Mouse (Mus musculus) limb, embryonic 11.5 days (tissue): Measurements from ENCODE around the gene Nanos3. TPM values are rescaled to one million over a fixed set of nuclear protein-coding genes. Genes with fewer than 3 reads are reported as not detected.

Source experiments
- ATAC-seq: fragments of 200-750 bp; cut with Nextera tagmentation; 2 replicates; pipeline ENCODE4 v1.8.0; 2017; ENCODE audit warnings: low read depth; ENCODE audit not compliant: insufficient number of reproducible peaks, low FRiP score, low TSS enrichment
- DNase-seq: peaks from one replicate; pipeline ENCODE4 v3.0.0-alpha.2; 2015; ENCODE audit warnings: low spot score
- H3K27ac ChIP-seq: fragments of 300-500 bp; sonication (generic); replicated peaks from 2 replicates; pipeline ENCODE4 v1.5.1; 2014; ENCODE audit warnings: low read depth, mild to moderate bottlenecking, low read length
- H3K27me3 ChIP-seq: fragments of 300-500 bp; sonication (generic); 2 replicates; pipeline ENCODE4 v1.6.1; 2014; ENCODE audit warnings: mild to moderate bottlenecking, low read length, mixed read lengths; ENCODE audit not compliant: control insufficient read depth, insufficient read depth
- H3K36me3 ChIP-seq: fragments of 300-500 bp; sonication (generic); 2 replicates; pipeline ENCODE4 v1.6.1; 2014; ENCODE audit warnings: mild to moderate bottlenecking, low read length, moderate library complexity, mixed read lengths; ENCODE audit not compliant: control insufficient read depth, insufficient read depth
- H3K4me1 ChIP-seq: fragments of 300-500 bp; sonication (generic); 2 replicates; pipeline ENCODE4 v1.6.1; 2014; ENCODE audit warnings: low read length, mixed read lengths; ENCODE audit not compliant: control insufficient read depth, insufficient read depth
- H3K4me2 ChIP-seq: fragments of 300-500 bp; sonication (generic); 2 replicates; pipeline ENCODE4 v1.6.1; 2014; ENCODE audit warnings: low read depth, mild to moderate bottlenecking, moderate library complexity; ENCODE audit not compliant: severe bottlenecking
- H3K4me3 ChIP-seq: fragments of 300-500 bp; sonication (generic); 2 replicates; pipeline ENCODE4 v1.5.1; 2014; ENCODE audit warnings: low read depth, low read length
- H3K9ac ChIP-seq: fragments of 300-500 bp; sonication (generic); 2 replicates; pipeline ENCODE4 v1.6.1; 2014; ENCODE audit warnings: mild to moderate bottlenecking, low read length
- H3K9me3 ChIP-seq: fragments of 300-500 bp; sonication (generic); 2 replicates; pipeline ENCODE4 v1.6.1; 2016; ENCODE audit warnings: low read length; ENCODE audit not compliant: control insufficient read depth
- WGBS: fragments of 180-500 bp; shearing (Covaris S2); extraction: QIAGEN DNeasy Blood & Tissue Kit; methylation state at CpG from one replicate; pipeline ENCODE4 v1.1.7; 2014; 5-methylcytosine and 5-hydroxymethylcytosine counted together
- polyA plus RNA-seq: library from polyadenylated mRNA; unstranded; fragments of >200 nt; fragmentation: Nextera tagmentation; extraction: Ambion mirVana; gene quantifications from 2 replicates; pipeline ENCODE4 v1.2.1, GENCODE M21; 2014

The Nanos3 gene
- polyA plus RNA-seq, 1 experiment from 2014 or later, result 4.9 TPM

- Histone ChIP-seq H3K36me3 (peaks cover 26% of the 10 kb centered on the region), H3K4me1 (0 out of 2 replicates have a peak, but pooled peaks cover 2% of the 10 kb centered on the region), H3K4me2 (no peak overlapping the region), H3K9me3 (no peaks in the 10 kb centered on the region), H3K27me3 (no peaks in the 10 kb centered on the region), H3K4me3 (no peak overlapping the region), H3K9ac (no peak overlapping the region), H3K27ac (no peak overlapping the region)
- ATAC-seq (no peak), DNase-seq (no peak)
- 86% methylated on average over 4 of the region's 4 CpGs for WGBS
These were observed 28.3 kb upstream of the Nanos3 start for GRCm38 (mm10) chr8:84213277-84213676.

GRCm38 (mm10) chr8:84211881-84212563, 27.0 kb upstream of the Nanos3 start:
- H3K4me1 ChIP-seq, result 0 out of 2 replicates have a peak, but pooled peaks cover 2% of the 10 kb centered on the region
- no peaks in the 10 kb centered on the region for H3K27me3 ChIP-seq
- H3K36me3 ChIP-seq, result peaks cover 20% of the 10 kb centered on the region
- H3K4me2 ChIP-seq, result no peak overlapping the region
- WGBS, result 94% methylated on average over 31 of the region's 31 CpGs
- no peak overlapping the region for H3K4me3 ChIP-seq
- H3K9ac ChIP-seq, result no peak overlapping the region; the same call in 1 of the 2 replicates
- H3K9me3 ChIP-seq, result no peaks in the 10 kb centered on the region
- DNase-seq, result no peak
- ATAC-seq, result no peak
- no peak overlapping the region for H3K27ac ChIP-seq

GRCm38 (mm10) chr8:84211202-84211601, 26.2 kb upstream of the Nanos3 start:
- H3K27ac ChIP-seq, result no peak overlapping the region
- no peak for DNase-seq
- WGBS, result 86% methylated on average over 3 of the region's 3 CpGs

GRCm38 (mm10) chr8:84210167-84210791, 25.3 kb upstream of the Nanos3 start:
- Histone ChIP-seq H3K27me3 (no peaks in the 10 kb centered on the region), H3K4me3 (no peak overlapping the region), H3K4me1 (0 out of 2 replicates have a peak, but pooled peaks cover 2% of the 10 kb centered on the region), H3K9me3 (no peaks in the 10 kb centered on the region), H3K4me2 (no peak overlapping the region), H3K36me3 (peaks cover 18% of the 10 kb centered on the region), H3K27ac (no peak overlapping the region), H3K9ac (no peak overlapping the region)
- WGBS, result 63% methylated on average over 34 of the region's 34 CpGs
- DNase-seq (peak; percentile 90), ATAC-seq (0 out of 2 replicates have a peak, but pooled peaks have one; percentile 59)

More at GRCm38 (mm10) chr8:84211202-84211601, 26.2 kb upstream of the Nanos3 start:
- Histone ChIP-seq H3K36me3 (peaks cover 20% of the 10 kb centered on the region), H3K9me3 (no peaks in the 10 kb centered on the region), H3K4me3 (no peak overlapping the region), H3K9ac (no peak overlapping the region), H3K27me3 (no peaks in the 10 kb centered on the region), H3K4me1 (0 out of 2 replicates have a peak, but pooled peaks cover 2% of the 10 kb centered on the region), H3K4me2 (no peak overlapping the region)
- no peak for ATAC-seq

GRCm38 (mm10) chr8:84208381-84209380, 23.7 kb upstream of the Nanos3 start:
- no peak overlapping the region for H3K4me2 ChIP-seq
- H3K9ac ChIP-seq, result no peak overlapping the region

GRCm38 (mm10) chr8:84207811-84208210, 22.8 kb upstream of the Nanos3 start:
- H3K4me2 ChIP-seq, result no peak overlapping the region
- no peaks in the 10 kb centered on the region for H3K27me3 ChIP-seq
- H3K27ac ChIP-seq, result no peak overlapping the region
- WGBS, result 58% methylated on average over 7 of the region's 7 CpGs
- H3K4me3 ChIP-seq, result no peak overlapping the region
- H3K36me3 ChIP-seq, result peaks cover 9% of the 10 kb centered on the region
- no peak for DNase-seq
- H3K4me1 ChIP-seq, result peaks cover 15% of the 10 kb centered on the region
- no peak for ATAC-seq
- H3K9ac ChIP-seq, result no peak overlapping the region
- H3K9me3 ChIP-seq, result no peaks in the 10 kb centered on the region

More at GRCm38 (mm10) chr8:84208381-84209380, 23.7 kb upstream of the Nanos3 start:
- 73% methylated on average over 17 of the region's 17 CpGs for WGBS
- Histone ChIP-seq H3K36me3 (peaks cover 12% of the 10 kb centered on the region), H3K4me3 (no peak overlapping the region), H3K27me3 (no peaks in the 10 kb centered on the region), H3K27ac (no peak overlapping the region), H3K4me1 (peaks cover 8% of the 10 kb centered on the region), H3K9me3 (no peaks in the 10 kb centered on the region)
- DNase-seq (no peak), ATAC-seq (no peak)

- ATAC-seq (no peak), DNase-seq (no peak)
- Histone ChIP-seq H3K9me3 (no peaks in the 10 kb centered on the region), H3K4me2 (no peak overlapping the region), H3K27me3 (no peaks in the 10 kb centered on the region), H3K4me1 (peaks cover 25% of the 10 kb centered on the region), H3K36me3 (peaks cover 8% of the 10 kb centered on the region; the same call in 1 of the 2 replicates), H3K27ac (no peak overlapping the region), H3K4me3 (no peak overlapping the region), H3K9ac (no peak overlapping the region)
- 92% methylated on average over 3 of the region's 3 CpGs for WGBS
These were observed 21.6 kb upstream of the Nanos3 start for GRCm38 (mm10) chr8:84206666-84207065.

GRCm38 (mm10) chr8:84205073-84205472, 20.1 kb upstream of the Nanos3 start:
- Histone ChIP-seq H3K36me3 (0 out of 2 replicates have a peak, but pooled peaks cover 5% of the 10 kb centered on the region), H3K4me1 (peaks cover 34% of the 10 kb centered on the region), H3K4me2 (no peak overlapping the region), H3K4me3 (no peak overlapping the region), H3K27ac (no peak overlapping the region), H3K27me3 (no peaks in the 10 kb centered on the region), H3K9ac (no peak overlapping the region), H3K9me3 (no peaks in the 10 kb centered on the region)
- DNase-seq (no peak), ATAC-seq (no peak)
- 95% methylated on average over 5 of the region's 5 CpGs for WGBS
